Mouse (Mus musculus): ENCODE data around the gene Pspc1.
"Not testable (repeated sequence)": the region's sequence is repeated elsewhere in the genome, so short reads cannot be mapped to it uniquely, and the experiment has no call there.

Pspc1 gene

DNA sequence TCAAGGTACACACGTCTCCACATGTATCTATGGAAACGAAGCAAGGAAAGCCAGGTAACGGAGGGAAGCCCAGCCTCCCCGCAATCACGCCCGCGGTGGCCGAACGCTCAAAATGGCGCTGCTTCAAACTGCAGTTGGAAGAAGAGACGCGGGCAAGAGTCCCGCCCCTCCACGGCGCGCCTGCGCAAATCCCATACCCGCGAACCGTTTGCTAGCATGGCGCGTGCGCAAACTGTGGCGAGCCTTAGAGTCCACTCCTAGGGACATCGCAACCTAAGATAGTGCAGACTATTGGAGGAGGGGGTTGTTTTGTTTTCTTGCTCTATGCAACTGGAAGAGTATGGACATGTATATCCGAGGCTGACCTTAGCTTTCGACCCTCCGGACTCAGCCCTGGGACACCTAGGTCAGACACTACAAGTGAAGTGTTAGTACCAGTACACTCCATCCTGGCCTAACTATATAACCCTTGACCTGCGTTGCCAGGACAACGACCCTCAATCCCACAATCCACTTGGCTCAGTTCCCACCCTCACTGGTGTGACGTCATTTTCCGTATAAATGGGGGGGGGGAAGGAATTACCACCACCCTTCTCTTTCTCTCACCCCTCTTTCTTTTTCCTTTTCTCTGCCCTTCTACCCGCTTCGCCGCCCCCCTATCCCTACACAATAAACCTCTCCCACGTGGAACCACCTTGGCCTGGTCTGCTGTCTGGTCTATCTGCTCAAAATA is at the start of gene Pspc1:
Gene Pspc1 (minus strand): TSS at position 117 of the 733 bp plus-strand sequence.
- DNase-seq, result peak; percentile 96

DNA sequence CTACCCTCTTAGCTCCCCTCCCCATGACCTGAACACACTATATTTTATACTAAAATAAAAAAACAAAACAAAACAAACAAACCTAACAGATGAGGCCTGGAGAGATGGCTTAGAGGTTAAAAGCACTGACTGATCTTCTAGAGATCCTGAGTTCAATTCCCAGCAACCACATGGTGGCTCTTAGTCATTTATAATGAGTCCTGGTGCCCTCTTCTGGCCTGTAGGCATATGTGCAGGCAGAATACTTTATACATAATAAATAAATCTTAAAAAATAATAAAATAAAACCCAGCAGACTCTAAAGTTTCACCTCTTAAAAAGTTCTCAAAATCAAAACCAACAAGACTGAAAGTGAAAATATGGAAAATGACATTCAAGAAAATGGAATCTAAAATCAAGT is 46.4 kb upstream of the Pspc1 start:
- no peak for DNase-seq

DNA sequence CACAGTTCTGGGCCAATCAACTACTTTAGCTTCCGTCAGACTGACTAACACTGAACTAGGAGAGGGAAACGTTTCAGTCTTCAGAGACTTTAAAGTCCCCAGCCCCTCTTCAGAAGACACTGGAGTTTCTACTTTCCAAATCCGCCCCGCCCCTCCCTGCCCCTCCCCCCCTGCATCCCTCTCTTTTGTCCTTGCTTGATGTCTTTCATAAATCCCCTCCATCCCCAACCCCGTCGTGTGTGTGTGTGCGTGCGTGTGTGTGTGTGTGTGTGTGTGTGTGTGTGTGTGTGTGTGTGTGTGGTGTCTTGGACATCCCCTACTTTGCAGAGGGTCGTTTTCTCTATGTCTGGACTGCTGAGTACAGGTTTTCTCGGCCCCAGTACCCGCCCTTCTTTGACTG is 39.5 kb upstream of the Pspc1 start:
- no peak for DNase-seq

DNA sequence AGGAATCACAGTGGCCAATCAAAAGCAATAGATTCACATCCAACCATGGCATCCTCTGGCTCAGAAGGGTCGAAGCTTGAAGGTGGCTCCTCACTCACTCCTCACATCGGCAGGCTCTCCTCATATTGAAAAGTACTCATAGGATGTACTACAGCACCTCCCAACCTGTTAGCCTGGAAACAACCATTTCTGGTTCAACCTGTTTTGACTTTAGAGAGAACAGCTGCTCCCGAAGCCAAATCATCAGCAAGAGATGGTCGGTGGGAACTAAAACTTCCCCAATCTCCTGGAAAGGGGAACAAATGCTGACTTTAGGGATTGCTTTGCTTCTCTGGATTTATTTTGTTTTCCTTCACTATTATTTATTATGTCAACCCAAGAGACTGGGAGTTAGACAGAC is 39.0 kb upstream of the Pspc1 start:
- no peak for DNase-seq

DNA sequence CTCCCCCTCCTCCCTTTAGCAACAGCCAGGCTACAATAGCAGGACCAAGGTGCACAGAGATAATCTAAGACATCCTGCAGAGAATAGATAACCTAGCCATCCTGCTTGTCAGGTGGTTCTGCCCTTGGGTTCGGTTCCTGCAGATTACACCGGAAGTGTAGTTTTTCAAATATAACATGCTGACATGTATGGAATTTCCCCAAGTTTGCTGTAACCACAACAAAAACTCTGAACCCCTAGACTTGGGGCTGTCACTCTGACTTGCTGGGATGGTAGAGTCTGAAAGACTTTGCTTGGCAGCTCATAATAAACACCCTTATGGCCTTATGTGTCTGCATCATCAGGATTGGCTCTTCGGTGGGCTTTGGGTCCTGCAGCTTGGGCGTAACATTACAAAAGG is 38.4 kb upstream of the Pspc1 start:
- no peak for DNase-seq

DNA sequence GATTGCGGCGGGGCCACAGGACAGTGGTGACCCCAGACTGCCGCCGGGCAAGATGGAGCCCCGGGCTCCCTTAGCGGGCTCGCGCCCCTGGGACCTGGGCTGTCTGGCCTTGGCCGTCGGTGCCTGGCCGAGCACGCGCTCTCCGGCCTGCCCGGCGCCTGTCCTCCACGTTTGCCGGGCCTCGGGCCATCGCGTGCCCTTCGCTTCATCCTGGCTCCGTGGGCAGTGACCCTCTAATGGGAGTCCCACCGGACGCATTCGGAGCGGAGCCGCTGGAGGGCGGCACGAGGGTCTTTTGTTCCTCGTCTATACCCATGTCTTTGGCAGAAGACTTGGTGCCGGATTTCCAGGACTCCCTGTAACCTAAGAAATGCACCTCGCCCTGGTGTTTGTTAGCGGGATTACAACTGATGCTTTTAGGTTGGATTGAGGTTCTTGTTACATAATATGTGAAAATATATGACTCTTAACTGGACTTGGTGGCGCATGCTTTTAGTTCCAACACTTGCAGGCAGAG is 34.5 kb upstream of the Pspc1 start:
- DNase-seq, result peak; percentile 82

DNA sequence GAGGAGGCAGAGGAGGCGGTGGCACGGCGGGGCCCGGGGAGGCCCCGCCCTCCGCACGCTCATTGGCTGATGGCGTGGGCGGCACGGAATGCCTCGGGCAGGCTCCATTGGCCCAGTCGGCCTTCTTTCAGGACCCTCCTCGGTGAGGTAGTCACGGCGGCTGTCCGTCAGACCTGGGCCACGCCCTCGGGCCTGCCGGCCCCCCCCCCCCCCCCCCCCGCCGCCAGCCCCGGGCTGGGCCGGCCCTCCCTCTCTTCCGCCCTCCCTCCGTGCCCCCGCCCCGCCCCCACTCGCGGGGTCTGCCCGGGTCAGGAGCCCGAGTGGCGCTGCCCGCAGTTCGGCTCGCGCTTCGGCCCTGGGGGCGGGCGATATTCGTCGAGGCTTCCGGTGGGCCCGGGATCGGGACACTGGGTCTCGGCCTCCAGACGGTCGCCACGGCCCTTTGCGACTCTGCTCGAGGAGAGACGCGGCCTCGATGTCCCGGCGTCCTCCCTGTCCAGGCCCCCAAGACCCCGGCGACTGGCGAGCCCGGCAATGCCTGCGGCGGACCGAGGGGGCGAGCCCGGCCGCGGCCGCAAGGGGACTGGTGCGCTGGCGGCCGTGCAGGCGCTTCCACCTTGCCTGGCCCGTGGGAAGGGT is 33.7 kb upstream of the Pspc1 start, which contains the start of gene Zmym5:
Gene Zmym5 (minus strand): TSS at position 16 of the 639 bp plus-strand sequence.
- peak; percentile 89 for DNase-seq

DNA sequence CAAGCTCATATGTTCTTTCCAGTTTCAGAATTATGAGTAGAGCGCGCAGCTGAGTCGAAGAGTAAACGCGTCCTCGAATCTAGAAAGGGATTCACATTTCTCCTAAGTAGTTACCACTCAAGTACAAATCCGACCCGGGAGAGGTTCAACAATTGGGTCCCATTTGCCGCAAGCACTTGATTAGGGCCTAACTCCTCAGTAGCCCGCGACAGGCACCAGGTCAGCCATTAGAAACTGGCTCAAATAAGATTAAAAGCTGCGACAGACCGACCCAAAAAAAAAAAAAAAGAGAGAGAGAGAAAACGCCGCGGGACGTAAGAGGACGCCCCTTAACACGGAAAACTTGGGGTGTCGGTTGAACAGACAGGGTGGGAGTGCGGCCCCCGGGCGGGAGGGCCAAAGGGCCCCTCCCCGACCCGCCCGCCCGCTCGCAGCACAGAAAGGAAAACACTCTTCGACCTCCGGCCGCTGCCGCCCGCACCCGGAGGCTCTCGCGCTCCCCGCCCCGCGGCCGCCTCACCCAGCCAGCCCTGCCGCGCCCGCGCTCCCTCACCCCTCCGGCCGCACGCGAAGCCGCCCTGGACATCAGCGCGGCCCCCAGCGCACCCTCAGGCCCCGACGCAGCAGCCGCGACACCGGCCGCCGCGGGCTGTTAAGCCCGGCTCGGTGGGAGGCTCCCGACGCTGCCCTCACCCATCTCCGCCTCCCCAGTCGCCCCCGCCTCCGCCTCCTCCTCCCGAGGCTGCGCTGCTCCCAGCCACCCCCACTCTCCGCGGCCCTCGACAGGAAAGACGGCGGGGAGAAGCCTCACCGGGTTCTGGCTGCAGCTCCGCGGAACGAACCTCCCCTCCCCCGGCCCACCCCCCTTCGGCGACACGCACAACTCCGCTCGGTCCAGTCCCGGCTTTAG is 32.9 kb upstream of the Pspc1 start:
- DNase-seq, result peak; percentile 69

DNA sequence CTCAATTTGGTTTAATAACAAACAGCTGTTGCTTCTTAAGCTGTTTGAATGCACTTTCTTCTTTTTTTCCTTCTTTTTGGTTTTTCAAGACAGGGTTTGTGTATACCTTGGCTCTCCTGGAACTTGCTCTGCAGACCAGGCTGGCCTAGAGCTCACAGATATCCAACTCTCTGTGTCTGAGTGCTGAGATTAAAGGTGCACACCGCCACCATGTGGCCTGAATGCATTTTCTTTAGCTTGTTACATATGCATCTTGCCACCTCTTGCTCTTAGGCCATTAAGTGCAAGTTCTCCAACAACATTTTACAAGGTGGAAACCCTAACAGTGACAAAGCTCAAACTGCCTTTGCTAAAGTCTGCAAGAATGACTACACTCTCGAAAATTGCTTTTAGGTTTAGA is 15.1 kb upstream of the Pspc1 start:
- DNase-seq, result peak; percentile 79

DNA sequence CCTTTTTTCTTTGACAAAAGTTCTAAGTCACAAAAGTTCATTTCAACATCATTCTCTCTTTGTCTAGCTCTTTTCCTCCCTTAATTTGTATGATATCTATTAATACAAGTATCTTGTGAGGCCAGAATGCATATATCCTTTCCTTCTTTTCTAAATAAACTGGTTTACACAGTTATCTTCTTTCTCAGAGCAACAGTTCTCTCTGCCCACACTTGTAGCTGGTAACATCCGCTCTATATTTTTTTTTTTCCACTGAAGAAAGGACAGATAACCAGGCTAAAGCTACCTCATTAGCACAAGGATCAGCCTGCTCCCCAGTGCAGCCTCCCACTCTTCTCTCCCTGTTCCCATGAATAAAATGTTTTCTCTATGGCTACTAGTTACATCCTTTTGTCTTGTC is 6.5 kb upstream of the Pspc1 start:
- no peak for DNase-seq

DNA sequence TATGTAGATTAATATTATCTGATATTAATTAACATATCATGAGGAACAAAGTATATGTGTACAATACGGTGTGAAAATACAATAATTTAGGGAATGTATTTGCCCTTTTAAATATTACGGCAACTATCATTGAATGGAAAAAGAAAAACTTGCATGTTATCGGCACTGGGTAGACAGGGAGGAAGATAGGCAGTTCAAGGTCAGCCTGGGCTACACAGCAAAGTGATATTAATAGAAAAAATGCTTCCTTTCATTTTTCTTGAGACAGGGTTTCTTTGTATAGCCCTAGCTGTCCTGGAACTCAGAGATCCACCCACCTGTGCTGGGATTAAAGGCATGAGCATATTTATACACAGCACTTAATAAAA is 801 bp upstream of the Pspc1 start:
- no peak for DNase-seq

DNA sequence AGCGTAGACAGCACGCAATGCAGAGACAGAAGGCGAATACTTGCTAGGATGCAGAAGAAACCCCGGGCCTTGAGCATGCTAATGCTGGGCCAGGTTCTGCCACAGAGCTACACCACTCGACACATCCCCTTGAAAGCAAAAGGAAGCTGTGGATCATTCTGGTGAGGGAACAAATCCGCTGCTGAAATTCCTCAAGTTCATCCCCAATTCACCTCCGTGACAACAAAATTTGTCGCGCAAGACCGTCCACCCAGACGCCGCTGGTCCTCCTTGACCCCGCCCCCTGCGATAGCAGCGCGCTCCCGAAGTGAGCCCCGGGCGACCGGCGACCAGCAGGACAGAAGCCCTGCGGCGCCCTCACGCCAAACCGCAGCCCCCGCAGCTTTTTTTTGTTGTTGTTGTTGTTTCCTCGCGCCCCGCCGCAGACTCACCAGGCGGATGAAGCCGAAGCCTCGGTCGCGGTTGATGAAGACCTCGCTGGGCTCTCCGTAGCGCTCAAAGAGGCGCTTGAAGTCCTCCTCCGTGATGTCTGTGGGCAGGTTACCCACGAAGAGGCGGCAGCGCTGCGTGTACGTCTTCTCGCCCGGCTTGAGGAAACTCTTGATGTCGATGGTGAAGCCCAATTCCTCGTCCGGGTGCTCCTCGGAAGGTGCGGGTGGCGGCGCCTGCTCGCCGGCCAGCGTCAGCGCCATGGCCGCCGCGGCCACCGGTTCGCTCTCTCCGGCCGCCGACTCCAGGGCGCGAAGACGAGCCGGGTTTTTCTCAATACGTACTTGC is 568 bp downstream of the Pspc1 start:
- peak; percentile 71 for DNase-seq

DNA sequence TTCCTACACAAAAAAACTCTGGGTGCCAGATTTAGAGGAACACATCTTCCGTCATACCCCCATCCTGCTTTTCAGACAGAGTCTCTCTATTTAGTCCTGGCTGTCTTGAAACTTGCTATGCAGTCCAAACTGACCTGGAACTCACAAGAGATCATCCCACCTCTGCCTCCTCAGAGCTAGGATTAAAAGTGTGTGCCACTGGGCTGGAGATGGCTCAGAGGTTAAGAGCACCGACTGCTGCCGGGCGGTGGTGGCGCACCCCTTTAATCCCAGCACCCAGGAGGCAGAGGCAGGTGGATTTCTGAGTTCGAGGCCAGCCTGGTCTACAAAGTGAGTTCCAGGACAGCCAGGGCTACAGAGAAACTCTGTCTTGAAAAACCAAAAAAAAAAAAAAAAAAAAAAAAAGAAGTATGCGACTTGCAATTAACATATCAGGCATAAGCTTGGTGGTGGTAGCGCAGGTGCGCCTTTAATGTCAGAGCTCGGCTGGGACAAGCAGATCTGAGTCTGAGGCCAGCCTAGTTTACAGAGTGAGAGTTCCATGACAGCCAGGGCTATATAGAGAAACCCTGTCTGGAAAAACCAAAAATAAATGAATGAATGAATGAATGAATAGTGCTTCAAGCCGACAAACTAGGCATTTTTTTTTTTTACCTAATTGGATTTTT is 1.4 kb downstream of the Pspc1 start:
- DNase-seq, result peak; percentile 52

DNA sequence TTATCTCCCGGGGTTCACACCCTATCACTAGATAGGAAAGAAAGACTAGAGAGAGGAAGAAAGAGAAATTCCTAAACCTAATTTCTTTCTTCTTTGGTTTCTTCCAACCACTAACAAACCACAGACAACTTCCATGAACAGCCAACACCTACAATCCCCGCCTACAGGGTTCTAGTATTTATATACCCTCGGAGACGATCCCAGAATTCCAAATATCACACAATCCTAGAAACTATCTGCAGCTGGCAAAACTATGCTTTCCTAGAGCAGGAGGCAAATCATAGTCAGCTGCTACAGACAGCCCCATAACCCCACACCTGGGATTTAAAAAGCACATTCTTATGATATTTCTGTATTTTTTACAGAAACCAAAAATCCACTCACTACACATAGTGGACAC is 2.7 kb downstream of the Pspc1 start:
- DNase-seq, result no peak

DNA sequence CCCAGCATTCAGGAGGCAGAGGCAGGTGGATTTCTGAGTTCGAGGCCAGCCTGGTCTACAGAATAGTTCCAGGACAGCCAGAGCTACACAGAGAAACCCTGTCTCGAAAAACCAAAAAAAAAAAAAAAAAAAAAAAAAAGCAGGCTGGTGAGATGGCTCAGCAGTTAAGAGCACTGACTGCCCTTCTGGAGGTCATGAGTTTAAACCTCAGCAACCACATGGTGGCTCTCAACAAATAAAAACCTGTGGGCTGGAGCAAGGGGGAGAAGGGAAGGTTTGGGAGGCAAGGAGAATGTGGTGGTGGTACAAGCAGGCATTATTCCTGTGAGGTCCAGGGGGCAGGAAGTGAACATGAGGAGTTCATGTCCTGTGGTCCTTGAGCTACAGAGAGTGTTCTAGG is 11.7 kb downstream of the Pspc1 start:
- DNase-seq, result not testable (repeated sequence)

DNA sequence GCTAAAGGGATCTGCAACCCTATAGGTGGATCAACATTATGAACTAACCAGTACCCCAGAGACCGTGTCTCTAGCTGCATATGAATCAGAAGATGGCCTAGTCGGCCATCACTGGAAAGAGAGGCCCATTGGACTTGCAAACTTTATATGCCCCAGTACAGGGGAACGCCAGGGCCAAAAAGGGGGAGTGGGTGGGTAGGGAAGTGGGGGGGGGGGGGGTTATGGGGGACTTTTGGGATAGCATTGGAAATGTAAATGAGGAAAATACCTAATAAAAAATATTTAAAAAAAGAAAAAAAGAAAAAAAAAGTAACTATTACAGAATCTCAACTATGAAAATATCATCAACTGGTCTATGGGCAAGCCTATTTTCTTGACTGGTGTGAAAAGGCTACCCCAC is 13.0 kb downstream of the Pspc1 start:
- DNase-seq, result not testable (repeated sequence)

DNA sequence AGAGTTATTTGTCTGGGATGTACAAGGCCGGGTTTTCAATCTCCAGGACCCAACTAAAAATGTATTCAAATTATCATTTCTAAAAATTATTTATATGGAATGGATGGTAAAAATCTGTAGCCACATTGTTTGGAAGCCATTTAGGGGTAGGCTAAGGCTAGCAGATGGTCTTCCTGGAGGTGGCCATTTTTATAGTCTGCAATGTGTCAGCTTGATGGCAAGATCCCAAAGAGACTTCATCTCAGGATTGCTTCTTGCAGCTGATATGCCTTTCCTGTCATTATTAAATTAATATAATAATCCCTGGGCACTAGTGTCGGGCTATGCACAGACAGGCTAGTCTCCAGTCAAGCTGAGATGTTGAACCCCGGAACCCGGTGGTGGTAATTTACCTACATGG is 26.8 kb downstream of the Pspc1 start:
- DNase-seq, result no peak

DNA sequence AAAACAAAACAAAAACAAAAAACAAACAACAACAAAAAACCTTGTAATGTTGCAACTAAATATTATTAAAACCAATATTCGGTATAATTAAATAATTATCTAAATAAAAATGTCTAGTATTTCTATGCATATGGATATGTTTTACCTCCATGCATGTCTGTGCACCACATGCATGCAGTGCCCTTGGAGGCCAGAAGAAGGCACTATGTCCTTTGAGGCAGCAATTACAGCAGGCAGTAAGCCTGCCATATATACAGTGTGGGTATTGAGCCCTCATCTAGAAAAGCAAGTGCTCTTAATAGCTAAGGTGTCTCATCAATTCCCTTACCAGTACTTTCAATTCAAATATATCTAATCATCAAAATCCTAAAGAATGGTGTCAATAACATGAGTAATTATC is 37.9 kb downstream of the Pspc1 start:
- DNase-seq, result peak; percentile 54

DNA sequence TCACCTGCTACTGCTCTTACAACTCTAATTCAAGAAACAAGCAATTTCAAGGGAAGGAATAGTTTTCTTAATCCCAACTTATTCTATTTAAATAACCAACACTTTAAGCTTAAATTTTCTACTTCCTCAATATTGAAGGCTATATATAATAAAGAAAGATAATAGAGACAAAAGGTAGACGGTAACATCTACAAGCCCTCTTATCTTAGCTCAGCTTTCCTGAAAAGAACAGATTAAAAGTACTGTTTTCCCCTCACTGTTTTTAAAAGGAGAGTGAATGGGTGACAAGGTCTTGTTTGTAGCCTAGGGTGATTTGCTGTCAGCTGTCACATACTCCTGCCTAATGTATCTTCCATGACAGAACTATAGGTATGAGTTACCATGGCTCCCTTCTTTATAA is 51.6 kb downstream of the Pspc1 start:
- DNase-seq, result no peak

DNA sequence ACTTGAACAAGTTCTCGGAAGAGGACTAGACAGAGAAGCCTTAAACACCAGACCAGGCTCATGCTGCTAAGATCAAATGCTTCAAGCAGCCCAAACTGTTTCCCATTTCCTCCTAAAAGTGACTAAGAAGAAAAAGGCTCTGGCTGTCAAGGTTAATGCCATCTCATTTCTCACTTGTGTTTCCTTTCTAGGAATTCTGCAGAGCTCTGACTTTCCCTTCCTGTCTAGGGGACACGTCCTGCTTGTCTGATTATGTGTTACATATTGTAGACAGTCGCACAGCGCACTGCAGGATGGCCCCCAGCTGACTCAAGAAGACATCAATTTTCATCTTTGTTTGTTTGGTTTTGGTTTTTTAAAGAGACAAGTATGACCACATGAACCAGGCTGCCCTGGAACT is 72.4 kb downstream of the Pspc1 start:
- no peak for DNase-seq

DNA sequence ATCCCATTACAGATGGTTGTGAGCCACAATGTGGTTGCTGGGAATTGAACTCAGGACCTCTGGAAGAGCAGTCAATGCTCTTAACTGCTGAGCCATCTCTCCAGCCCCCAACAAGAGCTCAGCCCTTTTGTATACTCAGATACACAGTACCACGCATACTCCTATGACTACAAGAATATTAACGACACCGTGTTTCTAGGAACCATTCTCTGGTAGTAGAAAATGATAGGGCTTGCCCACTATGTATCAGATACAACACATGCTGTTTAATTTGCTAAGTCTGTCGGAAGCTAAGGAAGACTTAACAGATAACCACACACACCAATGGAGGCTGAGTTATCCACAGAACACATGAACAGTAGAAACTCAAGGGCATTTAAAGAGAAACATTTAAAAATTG is 75.5 kb downstream of the Pspc1 start:
- DNase-seq, result no peak

DNA sequence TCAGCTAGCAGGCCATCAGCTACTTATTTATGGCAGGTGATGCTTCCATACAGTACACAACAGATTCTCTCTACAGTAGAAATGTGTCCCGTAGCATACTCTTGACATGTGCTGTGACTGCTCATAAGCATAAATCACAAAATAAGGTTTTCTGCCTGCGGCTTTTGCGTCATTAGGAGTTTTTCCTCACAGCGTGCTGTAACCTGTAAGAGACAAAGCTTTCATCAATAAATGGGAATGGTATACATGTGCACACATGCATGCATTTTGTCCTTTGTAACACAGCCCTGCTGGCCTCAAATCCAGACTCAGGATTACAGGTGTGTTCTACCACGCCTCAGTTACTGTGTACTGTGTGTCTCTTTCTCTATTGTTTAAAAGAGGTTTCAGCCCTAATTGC is 80.3 kb downstream of the Pspc1 start:
- DNase-seq, result no peak
